Mouse (Mus musculus) limb, embryonic 12.5 days (tissue): Measurements from ENCODE around the gene 2010111I01Rik. TPM values are rescaled to one million over a fixed set of nuclear protein-coding genes. Genes with fewer than 3 reads are reported as not detected.

Source experiments
- ATAC-seq: fragments of 200-750 bp; cut with Nextera tagmentation; 2 replicates; pipeline ENCODE4 v1.8.0; 2017; ENCODE audit warnings: low read depth, moderate TSS enrichment; ENCODE audit not compliant: insufficient number of reproducible peaks, insufficient read depth, low FRiP score, low TSS enrichment
- H3K27ac ChIP-seq: fragments of 300-500 bp; sonication (generic); 2 replicates; pipeline ENCODE4 v1.5.1; 2016; ENCODE audit warnings: mild to moderate bottlenecking, moderate library complexity
- H3K27me3 ChIP-seq: fragments of 300-500 bp; sonication (generic); 2 replicates; pipeline ENCODE4 v1.6.1; 2016; ENCODE audit warnings: mild to moderate bottlenecking, moderate library complexity
- H3K36me3 ChIP-seq: fragments of 300-500 bp; sonication (generic); 2 replicates; pipeline ENCODE4 v1.6.1; 2016; ENCODE audit warnings: mild to moderate bottlenecking, moderate library complexity
- H3K4me1 ChIP-seq: fragments of 300-500 bp; sonication (generic); replicated peaks from 2 replicates; pipeline ENCODE4 v1.6.1; 2016
- H3K4me2 ChIP-seq: fragments of 300-500 bp; sonication (generic); 2 replicates; pipeline ENCODE4 v1.6.1; 2016; ENCODE audit warnings: mild to moderate bottlenecking, moderate library complexity
- H3K4me3 ChIP-seq: fragments of 300-500 bp; sonication (generic); replicated peaks from 2 replicates; pipeline ENCODE4 v1.5.1; 2016; ENCODE audit warnings: mild to moderate bottlenecking
- H3K9ac ChIP-seq: fragments of 300-500 bp; sonication (generic); replicated peaks from 2 replicates; pipeline ENCODE4 v1.6.1; 2016; ENCODE audit warnings: mild to moderate bottlenecking, moderate library complexity
- H3K9me3 ChIP-seq: fragments of 300-500 bp; sonication (generic); 2 replicates; pipeline ENCODE4 v1.6.1; 2016; ENCODE audit warnings: mild to moderate bottlenecking, moderate library complexity
- WGBS: fragments of 180-500 bp; shearing (Covaris S2); methylation state at CpG from one replicate; pipeline ENCODE4 v1.1.7; 2016; 5-methylcytosine and 5-hydroxymethylcytosine counted together
- polyA plus RNA-seq: library from polyadenylated mRNA; unstranded; fragments of >200 nt; fragmentation: Nextera tagmentation; extraction: Ambion mirVana; gene quantifications from 2 replicates; pipeline ENCODE4 v1.2.1, GENCODE M21; 2016

2010111I01Rik gene
- polyA plus RNA-seq, 1 experiment from 2014 or later: 207 TPM

DNA sequence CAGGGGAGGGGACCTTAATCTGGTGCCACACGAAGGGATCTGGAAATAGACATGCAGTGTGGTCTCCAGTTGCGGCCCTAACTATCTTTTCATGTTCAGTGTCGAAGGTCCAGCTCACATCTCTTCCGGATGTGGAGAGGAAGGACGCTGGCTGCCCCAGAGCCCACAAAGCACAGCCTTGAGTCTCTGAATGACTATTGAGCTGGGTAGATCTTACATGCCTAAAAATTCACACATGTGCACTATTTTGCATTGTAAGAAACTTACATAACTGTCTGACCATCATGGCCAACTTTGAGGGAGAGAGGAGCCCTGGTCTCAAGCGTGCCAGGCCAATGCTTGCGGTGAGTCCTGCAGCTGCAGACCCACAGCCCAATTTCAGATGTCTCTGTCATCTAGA lies 284.5 kb downstream of the 2010111I01Rik start:
- no peak for ATAC-seq
- Histone ChIP-seq H3K9me3 (no peaks in the 10 kb centered on the region), H3K4me1 (peaks cover 94% of the 10 kb centered on the region), H3K4me3 (no peak overlapping the region), H3K27me3 (no peaks in the 10 kb centered on the region), H3K27ac (no peak overlapping the region), H3K9ac (no peak overlapping the region), H3K36me3 (peaks cover 60% of the 10 kb centered on the region), H3K4me2 (no peak overlapping the region)
- WGBS: 81% methylated on average over 7 of the region's 7 CpGs

DNA sequence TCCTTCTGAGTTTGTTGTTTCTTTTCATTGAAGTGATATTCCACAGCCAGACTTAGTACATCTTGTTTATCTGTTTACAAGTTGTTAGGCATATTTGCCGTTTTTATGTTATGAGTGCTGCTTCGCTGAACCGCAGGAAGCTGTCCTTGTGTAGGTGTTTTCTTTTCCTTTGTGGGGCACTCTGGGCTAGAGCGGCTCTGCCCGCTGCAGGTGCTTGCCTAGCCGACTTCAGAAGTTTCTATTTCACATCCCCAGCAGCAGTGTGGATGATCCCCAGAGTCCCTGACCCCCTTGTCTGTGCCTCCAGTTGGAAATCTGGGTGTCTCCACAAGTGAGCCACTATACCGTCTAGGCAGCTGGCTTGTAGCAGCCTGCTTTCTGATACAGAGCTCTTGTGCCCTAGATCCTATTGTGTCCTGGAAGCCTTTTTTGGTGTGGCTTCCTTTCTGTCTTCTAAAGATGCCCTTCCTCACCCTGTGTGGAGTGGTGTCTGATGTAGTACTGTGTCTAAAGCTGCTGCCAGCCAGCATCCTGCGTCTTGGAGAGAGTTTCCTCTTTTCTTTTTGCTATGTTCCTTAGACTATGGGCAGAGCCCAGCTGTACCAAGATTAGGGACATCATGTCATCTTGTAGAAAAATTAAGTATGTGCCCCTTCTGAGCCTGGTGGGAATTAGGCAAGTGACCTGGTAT lies 285.2 kb downstream of the 2010111I01Rik start:
- no peak overlapping the region for H3K4me3 ChIP-seq
- WGBS: 76% methylated on average over 8 of the region's 8 CpGs
- peaks cover 68% of the 10 kb centered on the region for H3K36me3 ChIP-seq
- no peak overlapping the region; the same call in 1 of the 2 replicates for H3K9ac ChIP-seq
- no peaks in the 10 kb centered on the region for H3K9me3 ChIP-seq
- H3K27me3 ChIP-seq: no peaks in the 10 kb centered on the region
- no peak for ATAC-seq
- peak overlapping the region; percentile 31; the same call in 1 of the 2 replicates for H3K27ac ChIP-seq
- no peak overlapping the region for H3K4me2 ChIP-seq
- peaks cover 94% of the 10 kb centered on the region for H3K4me1 ChIP-seq

GRCm38 (mm10) chr13:63250441-63250980 lies 285.8 kb downstream of the 2010111I01Rik start:
- peak overlapping the region; percentile 26 for H3K4me2 ChIP-seq
- no peak overlapping the region; the same call in 1 of the 2 replicates for H3K9ac ChIP-seq
- no peaks in the 10 kb centered on the region for H3K27me3 ChIP-seq
- H3K27ac ChIP-seq: peak overlapping the region; percentile 37
- no peak overlapping the region for H3K4me3 ChIP-seq
- no peaks in the 10 kb centered on the region for H3K9me3 ChIP-seq
- ATAC-seq: no peak
- peaks cover 94% of the 10 kb centered on the region for H3K4me1 ChIP-seq
- H3K36me3 ChIP-seq: peaks cover 70% of the 10 kb centered on the region
- 86% methylated on average over 8 of the region's 8 CpGs for WGBS

DNA sequence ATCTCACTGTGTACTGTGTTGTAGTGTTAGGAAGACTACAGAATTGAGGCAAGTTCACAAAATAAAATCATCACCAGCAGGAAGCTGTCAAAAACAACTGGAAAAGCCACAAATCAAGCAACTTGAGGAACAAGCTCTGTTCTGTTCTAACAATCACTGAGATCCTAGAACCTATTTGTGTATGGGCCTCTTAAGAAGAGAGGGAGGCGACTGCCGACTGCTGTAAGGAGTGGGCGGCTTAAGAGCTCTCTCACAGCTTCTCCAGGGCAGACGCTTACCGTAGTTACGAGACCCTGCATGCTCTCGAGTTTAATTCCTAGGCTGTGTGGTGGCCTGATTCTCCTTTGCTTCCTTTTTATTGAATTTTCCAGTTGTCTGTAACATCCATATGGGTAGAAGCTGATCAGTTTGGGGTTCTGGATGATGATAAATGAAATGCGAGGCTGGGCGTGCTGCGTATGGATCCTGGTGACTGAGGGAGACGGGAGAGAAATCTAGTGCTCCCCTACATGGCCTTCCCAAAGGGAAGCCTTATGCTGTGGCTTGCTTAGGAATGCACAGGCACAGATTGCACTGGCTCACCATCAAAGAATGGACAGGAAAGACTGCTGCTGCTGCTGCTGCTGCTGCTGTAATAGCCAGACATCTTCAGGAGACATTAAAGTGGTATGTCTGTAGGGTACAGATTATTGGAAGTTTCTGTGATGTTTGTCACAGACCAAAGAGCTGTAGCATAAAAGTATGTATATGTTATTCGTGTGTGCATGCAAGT lies 286.6 kb downstream of the 2010111I01Rik start:
- H3K9me3 ChIP-seq: no peaks in the 10 kb centered on the region
- H3K27ac ChIP-seq: peak overlapping the region; percentile 37
- H3K4me3 ChIP-seq: no peak overlapping the region
- no peak for ATAC-seq
- H3K36me3 ChIP-seq: peaks cover 76% of the 10 kb centered on the region
- no peaks in the 10 kb centered on the region for H3K27me3 ChIP-seq
- peaks cover 93% of the 10 kb centered on the region for H3K4me1 ChIP-seq
- H3K4me2 ChIP-seq: peak overlapping the region; percentile 26
- WGBS: 53% methylated on average over 12 of the region's 12 CpGs
- no peak overlapping the region for H3K9ac ChIP-seq

DNA sequence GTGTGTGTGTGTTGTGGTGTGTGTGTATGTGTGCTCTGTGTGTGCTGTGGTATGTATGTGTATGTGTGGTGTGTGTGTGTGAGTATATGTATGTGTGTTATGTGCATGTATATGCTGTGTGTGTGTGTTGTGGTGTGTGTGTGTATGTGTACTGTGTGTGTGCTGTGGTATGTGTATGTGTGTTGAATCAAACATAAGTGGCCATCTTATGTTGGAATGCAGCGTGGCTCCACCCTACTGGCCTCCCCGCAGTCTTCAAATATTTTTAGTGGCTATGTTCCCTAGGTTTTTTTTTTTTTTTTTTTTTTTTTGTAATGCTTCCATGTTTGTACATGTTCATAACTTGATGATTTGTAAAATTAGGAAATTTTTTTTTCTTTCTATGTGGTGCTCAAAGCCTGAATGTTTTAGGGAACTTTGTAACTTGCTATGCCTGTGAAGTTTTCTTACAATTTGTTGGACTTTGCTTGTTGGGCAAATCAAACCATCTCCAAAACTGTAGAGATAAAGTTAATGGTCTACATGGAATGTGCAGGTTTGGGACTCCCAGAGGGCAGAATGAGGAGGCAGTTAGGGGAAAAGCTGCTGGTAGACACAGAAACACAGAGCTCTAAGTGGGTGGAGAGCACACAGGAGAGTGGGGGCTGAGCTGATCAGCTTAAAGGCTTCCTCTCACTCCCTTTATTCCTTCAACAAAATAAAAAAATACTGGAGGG lies 287.8 kb downstream of the 2010111I01Rik start:
- no peak overlapping the region for H3K4me3 ChIP-seq
- H3K36me3 ChIP-seq: peaks cover 83% of the 10 kb centered on the region
- H3K9ac ChIP-seq: no peak overlapping the region
- peaks cover 82% of the 10 kb centered on the region for H3K4me1 ChIP-seq
- no peak overlapping the region for H3K4me2 ChIP-seq
- H3K27ac ChIP-seq: no peak overlapping the region
- ATAC-seq: no peak
- H3K9me3 ChIP-seq: no peaks in the 10 kb centered on the region
- WGBS: 87% methylated on average over 2 of the region's 2 CpGs
- H3K27me3 ChIP-seq: no peaks in the 10 kb centered on the region

DNA sequence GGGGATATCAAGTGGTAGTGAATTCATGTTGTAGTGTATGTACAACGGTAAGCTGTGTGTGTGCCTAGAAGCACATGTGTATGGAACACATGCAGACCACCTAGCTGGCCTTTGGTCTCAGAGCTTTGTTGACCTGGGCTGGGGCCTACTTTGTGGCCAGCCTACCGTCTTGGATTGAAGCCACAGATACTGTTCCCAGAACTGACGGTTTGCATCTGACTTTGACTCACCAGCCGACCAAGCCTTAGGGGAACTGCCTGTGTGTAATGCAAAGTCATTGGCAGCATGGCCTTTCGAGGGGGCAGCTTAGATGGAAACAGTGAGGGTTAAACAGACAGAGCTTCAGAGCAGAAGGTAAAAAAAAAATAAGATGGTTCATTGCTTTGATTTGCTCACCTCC lies 288.5 kb downstream of the 2010111I01Rik start:
- H3K9ac ChIP-seq: no peak overlapping the region
- no peak for ATAC-seq
- H3K27ac ChIP-seq: no peak overlapping the region
- H3K4me2 ChIP-seq: no peak overlapping the region
- no peak overlapping the region for H3K4me3 ChIP-seq
- H3K27me3 ChIP-seq: no peaks in the 10 kb centered on the region
- peaks cover 83% of the 10 kb centered on the region for H3K4me1 ChIP-seq
- 76% methylated on average over 5 of the region's 5 CpGs for WGBS
- peaks cover 83% of the 10 kb centered on the region for H3K36me3 ChIP-seq
- H3K9me3 ChIP-seq: no peaks in the 10 kb centered on the region

DNA sequence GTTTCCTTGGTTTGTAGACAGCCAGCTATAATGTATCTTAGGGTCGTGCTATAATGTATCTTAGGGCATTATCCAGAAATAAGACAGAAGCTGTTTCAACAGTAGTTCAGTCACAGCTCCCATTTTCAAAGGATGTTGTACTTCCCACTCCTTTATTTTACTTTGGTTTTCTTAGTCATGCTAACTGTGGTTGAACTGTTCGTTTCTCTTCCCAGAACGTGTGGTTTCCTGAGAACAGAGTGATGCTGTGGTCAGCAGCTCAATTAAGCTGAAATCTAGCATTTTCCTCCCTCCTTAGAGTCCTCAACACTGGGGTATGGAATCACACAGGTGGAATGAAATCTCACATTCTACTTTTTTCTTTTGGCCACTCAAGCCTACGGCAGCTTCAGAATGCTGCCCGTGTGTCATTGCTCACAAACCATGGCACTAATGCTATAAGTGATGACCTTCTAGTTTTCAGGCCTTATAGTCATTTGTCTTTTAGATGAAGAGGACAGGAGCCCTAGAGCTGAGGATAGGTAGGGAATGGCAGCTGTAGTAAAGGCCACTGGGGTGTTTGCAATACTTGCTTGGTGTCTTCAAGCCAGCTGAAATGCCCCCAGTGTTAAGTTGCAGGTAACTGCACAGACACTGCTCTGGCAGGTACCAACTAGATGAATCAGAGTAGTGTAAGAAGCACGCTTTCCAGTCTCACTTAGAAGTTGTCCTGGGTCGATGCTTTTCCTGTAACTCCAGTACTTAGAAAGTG lies 289.4 kb downstream of the 2010111I01Rik start:
- Histone ChIP-seq H3K9me3 (no peaks in the 10 kb centered on the region), H3K27me3 (no peaks in the 10 kb centered on the region), H3K4me3 (no peak overlapping the region), H3K4me1 (peaks cover 83% of the 10 kb centered on the region), H3K36me3 (peaks cover 78% of the 10 kb centered on the region), H3K4me2 (no peak overlapping the region), H3K27ac (no peak overlapping the region), H3K9ac (no peak overlapping the region)
- 88% methylated on average over 7 of the region's 7 CpGs for WGBS
- ATAC-seq: no peak

DNA sequence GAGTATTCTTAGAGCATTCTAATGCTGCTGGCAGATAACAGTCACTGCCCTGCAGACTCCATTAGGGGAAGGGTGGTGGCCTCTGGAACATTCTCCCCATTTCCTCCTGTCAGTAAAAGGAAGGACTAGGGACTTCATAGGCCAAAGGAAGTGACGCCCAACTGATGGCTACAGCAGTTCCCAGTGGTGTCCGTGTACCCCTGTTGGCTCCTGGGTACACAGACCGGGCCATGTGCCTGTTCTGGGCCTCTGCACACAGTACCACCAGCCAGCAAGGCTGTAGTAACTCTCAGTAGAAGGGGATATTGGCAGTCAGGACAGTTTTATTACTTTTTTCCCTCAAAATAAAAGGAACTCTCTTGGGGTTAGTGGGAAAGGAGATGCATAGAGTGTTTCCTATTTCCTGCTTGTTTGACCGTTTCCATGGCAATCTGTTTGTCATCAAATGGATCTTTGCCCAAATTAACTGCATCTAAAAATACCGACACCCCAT lies 290.9 kb downstream of the 2010111I01Rik start:
- no peak overlapping the region for H3K4me3 ChIP-seq
- no peak for ATAC-seq
- no peak overlapping the region for H3K27ac ChIP-seq
- H3K4me1 ChIP-seq: peaks cover 80% of the 10 kb centered on the region
- 73% methylated on average over 5 of the region's 5 CpGs for WGBS
- peaks cover 65% of the 10 kb centered on the region for H3K36me3 ChIP-seq
- no peak overlapping the region for H3K4me2 ChIP-seq
- no peaks in the 10 kb centered on the region for H3K9me3 ChIP-seq
- no peak overlapping the region for H3K9ac ChIP-seq
- H3K27me3 ChIP-seq: no peaks in the 10 kb centered on the region

DNA sequence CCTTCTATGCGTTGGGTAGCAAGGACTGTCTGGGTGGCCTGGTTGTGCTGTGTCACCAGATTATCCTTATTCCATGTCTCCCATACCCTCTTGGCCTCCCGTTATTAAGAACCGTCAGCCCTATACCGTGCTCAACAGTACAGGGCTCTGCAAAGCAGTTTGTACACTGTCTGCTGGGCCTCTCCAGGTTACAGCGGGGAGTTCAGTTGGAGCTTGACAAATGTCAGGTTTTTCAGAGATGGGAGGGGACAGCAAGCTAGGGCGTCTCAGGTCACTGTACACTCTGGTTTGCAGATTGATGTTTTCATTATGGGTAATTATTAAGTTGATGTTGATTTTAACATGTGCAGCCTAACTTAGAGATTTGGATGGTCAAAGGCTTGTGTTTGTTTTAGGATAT lies 291.5 kb downstream of the 2010111I01Rik start:
- Histone ChIP-seq H3K9ac (no peak overlapping the region), H3K4me1 (peaks cover 80% of the 10 kb centered on the region), H3K27me3 (no peaks in the 10 kb centered on the region), H3K4me3 (no peak overlapping the region), H3K36me3 (peaks cover 59% of the 10 kb centered on the region), H3K27ac (peak overlapping the region; percentile 14; the same call in 1 of the 2 replicates), H3K4me2 (no peak overlapping the region), H3K9me3 (no peaks in the 10 kb centered on the region)
- 0 out of 2 replicates have a peak, but pooled peaks have one; percentile 17 for ATAC-seq
- WGBS: 81% methylated on average over 6 of the region's 6 CpGs

GRCm38 (mm10) chr13:63256807-63257206 lies 292.1 kb downstream of the 2010111I01Rik start:
- Histone ChIP-seq H3K4me1 (peaks cover 80% of the 10 kb centered on the region), H3K36me3 (peaks cover 59% of the 10 kb centered on the region), H3K9me3 (no peaks in the 10 kb centered on the region), H3K27ac (no peak overlapping the region), H3K27me3 (no peaks in the 10 kb centered on the region), H3K4me3 (no peak overlapping the region), H3K4me2 (no peak overlapping the region), H3K9ac (no peak overlapping the region)
- WGBS: 70% methylated on average over 7 of the region's 7 CpGs
- ATAC-seq: no peak
